Mouse (Mus musculus) ovary, adult 10 weeks (tissue): ENCODE measurements around the gene Pappa. TPM values are rescaled to one million over a fixed set of nuclear protein-coding genes. Genes with fewer than 3 reads are reported as not detected.

ENCODE experiments used
- polyA plus RNA-seq: library from polyadenylated mRNA; stranded (reverse); fragments of 350-450 nt; fragmentation: Illumina TruSeq; extraction: RNeasy Lipid Tissue Mini Kit (QIAGEN cat#74804); gene quantifications from one replicate; pipeline ENCODE4 v1.2.3, GENCODE M21; 2014

Pappa gene
- 3.9 TPM for polyA plus RNA-seq

DNA sequence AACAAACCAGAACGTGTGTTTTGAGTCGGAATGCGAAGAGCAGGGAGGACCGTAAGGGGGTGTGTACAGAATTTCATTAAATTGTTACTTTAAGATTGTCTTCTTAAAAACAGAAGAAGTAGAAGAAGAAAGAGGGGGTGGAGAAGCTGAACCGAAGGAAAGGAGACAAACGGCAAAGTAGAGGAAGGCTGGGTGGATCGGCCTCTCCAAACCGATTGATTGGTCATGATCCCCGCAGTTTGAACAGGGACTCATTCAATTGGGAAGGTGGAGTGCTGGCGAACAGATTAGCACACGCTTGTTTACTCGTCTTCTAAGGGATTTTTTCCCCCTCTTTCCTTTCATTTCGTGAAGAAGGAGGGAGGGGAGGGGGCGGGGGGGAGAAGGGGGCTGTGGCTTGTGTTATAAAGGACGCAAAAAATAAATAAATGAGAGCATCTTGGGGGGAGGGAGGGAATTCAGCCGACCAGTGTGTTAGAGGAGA, at the start of gene Pappa:
Gene Pappa (plus strand): TSS at position 434 of the 484 bp plus-strand sequence.

